Mouse (Mus musculus) neutrophil, adult 5-6 weeks (primary cell): ENCODE data around the gene Gcnt3. TPM values are rescaled to one million over a fixed set of nuclear protein-coding genes. Genes with fewer than 3 reads are reported as not detected.

Source experiments
- ATAC-seq: fragments of 151-379, 151-347 bp; 2 replicates; pipeline ENCODE4 v1.8.0; 2017; ENCODE audit warnings: mild to moderate bottlenecking, moderate TSS enrichment; ENCODE audit not compliant: insufficient number of reproducible peaks, poor library complexity, low FRiP score, severe bottlenecking; ENCODE audit errors: extremely low read depth
- total RNA-seq: library from RNA; stranded (forward); fragments of 200-1000 nt; gene quantifications from 2 replicates; pipeline ENCODE4 v1.2.3, GENCODE M21; 2017

Gcnt3 gene
- 0.12 TPM in 1 of 2 replicates, not detected in the other for total RNA-seq

GRCm38 (mm10) chr9:70037988-70038387, at the start of gene Gcnt3:
Gcnt3 (minus strand) TSS chr9:70038088.
- ATAC-seq: no peak

- ATAC-seq: no peak
Observed at GRCm38 (mm10) chr9:70087379-70087778, 49.5 kb upstream of the Gcnt3 start.

- ATAC-seq: no peak
Observed at GRCm38 (mm10) chr9:70086091-70086490, 48.2 kb upstream of the Gcnt3 start.

- ATAC-seq: no peak
Observed at GRCm38 (mm10) chr9:70084107-70084506, 46.2 kb upstream of the Gcnt3 start.

GRCm38 (mm10) chr9:70082357-70083204, 44.7 kb upstream of the Gcnt3 start:
- no peak for ATAC-seq

- ATAC-seq: no peak
Observed at GRCm38 (mm10) chr9:70081767-70082166, 43.9 kb upstream of the Gcnt3 start.

GRCm38 (mm10) chr9:70080976-70081375, 43.1 kb upstream of the Gcnt3 start:
- no peak for ATAC-seq

- peak; percentile 92 for ATAC-seq
Observed at GRCm38 (mm10) chr9:70080027-70080800, 42.3 kb upstream of the Gcnt3 start.

GRCm38 (mm10) chr9:70078034-70078433, 40.1 kb upstream of the Gcnt3 start:
- ATAC-seq: no peak

- no peak for ATAC-seq
Observed at GRCm38 (mm10) chr9:70077170-70077569, 39.3 kb upstream of the Gcnt3 start.

- ATAC-seq: no peak
Observed at GRCm38 (mm10) chr9:70072387-70072786, 34.5 kb upstream of the Gcnt3 start.

GRCm38 (mm10) chr9:70069961-70070435, 32.1 kb upstream of the Gcnt3 start:
- ATAC-seq: no peak

- no peak for ATAC-seq
Observed at GRCm38 (mm10) chr9:70067497-70067896, 29.6 kb upstream of the Gcnt3 start.

- ATAC-seq: no peak
Observed at GRCm38 (mm10) chr9:70062012-70062411, 24.1 kb upstream of the Gcnt3 start.

GRCm38 (mm10) chr9:70053411-70053810, 15.5 kb upstream of the Gcnt3 start:
- ATAC-seq: no peak

GRCm38 (mm10) chr9:70052730-70053129, 14.8 kb upstream of the Gcnt3 start:
- ATAC-seq: no peak

GRCm38 (mm10) chr9:70049839-70050238, 12.0 kb upstream of the Gcnt3 start:
- ATAC-seq: no peak

- no peak for ATAC-seq
Observed at GRCm38 (mm10) chr9:70049416-70049783, 11.5 kb upstream of the Gcnt3 start.

- no peak for ATAC-seq
Observed at GRCm38 (mm10) chr9:70048751-70049415, 11.0 kb upstream of the Gcnt3 start.
